Mouse (Mus musculus) spleen, adult 2 months (tissue): ENCODE measurements at regions not wholly inside any gene's neighbourhood (a gene's known extent, or its start where the extent isn't known, plus 50 kb on each side); places are given as distances from the start of the nearest gene placed in this dataset.
"Not testable (repeated sequence)": the region's sequence is repeated elsewhere in the genome, so short reads cannot be mapped to it uniquely, and the experiment has no call there.

Source experiments
- DNase-seq, 2 experiments: peaks; one replicate each; pipeline versions ENCODE4 v3.0.0 to v3.0.0-alpha.2; 2012 to 2021; ENCODE audit warnings: low spot score in 2 of 2, low read depth in 1 of 2
- H3K27ac ChIP-seq: fragments of 200-500 bp; 2 replicates; pipeline ENCODE4 v1.5.1; 2012; ENCODE audit warnings: low read length, inconsistent platforms; ENCODE audit not compliant: insufficient read depth
- H3K27me3 ChIP-seq: fragments of 200-500 bp; 2 replicates; pipeline ENCODE4 v1.6.1; 2012; ENCODE audit warnings: mild to moderate bottlenecking, moderate library complexity, low read length, inconsistent platforms; ENCODE audit not compliant: control insufficient read depth, insufficient read depth
- H3K36me3 ChIP-seq: fragments of 200-500 bp; 2 replicates; pipeline ENCODE4 v1.6.1; 2012; ENCODE audit warnings: mild to moderate bottlenecking, low read length, inconsistent platforms; ENCODE audit not compliant: control insufficient read depth, insufficient read depth
- H3K4me1 ChIP-seq: fragments of 200-500 bp; 2 replicates; pipeline ENCODE4 v1.6.1; 2011; ENCODE audit warnings: inconsistent platforms; ENCODE audit not compliant: control insufficient read depth, insufficient read depth, insufficient read length
- H3K4me3 ChIP-seq: fragments of 200-500 bp; 2 replicates; pipeline ENCODE4 v1.5.1; 2011; ENCODE audit warnings: mild to moderate bottlenecking, inconsistent platforms; ENCODE audit not compliant: insufficient read depth, insufficient read length; ENCODE audit errors: extremely low read depth
- CTCF ChIP-seq: fragments of 200-500 bp; IDR thresholded peaks from 2 replicates; pipeline ENCODE4 v1.5.1; 2011; ENCODE audit warnings: mild to moderate bottlenecking, inconsistent platforms; ENCODE audit not compliant: insufficient read depth, insufficient read length, insufficient replicate concordance; ENCODE audit errors: extremely low read depth
- POLR2A ChIP-seq: fragments of 200-500 bp; IDR thresholded peaks from 2 replicates; pipeline ENCODE4 v1.6.1; 2011; ENCODE audit warnings: low read depth, low read length, inconsistent platforms
- WGBS: fragments of 180-500 bp; shearing (Covaris S2); methylation state at CpG from one replicate; pipeline ENCODE4 v1.1.7; 2018; 5-methylcytosine and 5-hydroxymethylcytosine counted together

DNA sequence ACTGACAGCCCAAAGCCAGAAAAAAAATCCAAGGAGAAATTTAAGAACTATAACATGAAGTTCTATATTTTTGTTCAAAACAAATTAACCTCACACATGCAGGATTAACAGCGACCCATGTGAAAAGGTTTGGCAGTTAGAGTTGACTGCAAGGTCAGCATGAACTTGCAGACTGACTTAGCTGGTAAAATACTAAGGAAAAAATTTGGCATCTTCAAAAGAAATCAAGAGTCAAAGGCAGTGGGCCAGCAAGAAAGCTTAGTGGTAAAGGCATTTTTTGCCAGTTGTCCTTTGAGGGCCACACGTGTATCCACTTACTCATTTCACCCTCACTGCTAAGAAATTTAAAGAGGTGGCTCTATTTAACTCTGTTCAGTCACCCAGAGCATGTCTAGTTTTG lies 440.2 kb upstream of the Hsf2 start:
- WGBS: 84% methylated on average over 2 of the region's 2 CpGs
- H3K4me3 ChIP-seq: no peak overlapping the region
- no peak for DNase-seq
- H3K36me3 ChIP-seq: no peaks in the 10 kb centered on the region
- no peak overlapping the region for H3K27ac ChIP-seq
- no peaks in the 10 kb centered on the region for H3K27me3 ChIP-seq
- no peaks in the 10 kb centered on the region for H3K4me1 ChIP-seq
- TF ChIP-seq POLR2A (no peak), CTCF (no peak)

DNA sequence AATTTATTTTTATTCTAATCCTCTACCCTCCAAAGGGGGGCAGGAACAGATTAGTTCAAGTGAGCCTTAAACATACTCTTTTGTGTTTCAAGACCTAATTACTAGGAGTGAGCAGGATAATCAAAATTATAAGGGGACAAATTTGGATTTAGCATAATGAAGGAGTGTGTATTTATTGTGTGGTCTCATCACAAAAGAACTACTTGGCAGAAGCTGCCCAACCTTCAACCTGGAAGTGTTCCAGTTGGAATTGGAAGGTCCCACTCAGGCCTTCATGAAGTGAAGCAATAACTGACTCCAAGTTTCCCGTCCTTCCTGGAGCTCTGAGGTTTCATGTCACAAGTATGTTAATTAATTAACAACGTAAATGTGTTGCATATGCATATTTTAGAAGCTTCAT lies 439.3 kb upstream of the Hsf2 start:
- WGBS: 70% methylated on average over 2 of the region's 2 CpGs
- H3K27me3 ChIP-seq: no peaks in the 10 kb centered on the region
- H3K36me3 ChIP-seq: no peaks in the 10 kb centered on the region
- H3K4me1 ChIP-seq: no peaks in the 10 kb centered on the region
- DNase-seq: no peak
- TF ChIP-seq POLR2A (no peak), CTCF (no peak)
- H3K4me3 ChIP-seq: no peak overlapping the region
- H3K27ac ChIP-seq: no peak overlapping the region

DNA sequence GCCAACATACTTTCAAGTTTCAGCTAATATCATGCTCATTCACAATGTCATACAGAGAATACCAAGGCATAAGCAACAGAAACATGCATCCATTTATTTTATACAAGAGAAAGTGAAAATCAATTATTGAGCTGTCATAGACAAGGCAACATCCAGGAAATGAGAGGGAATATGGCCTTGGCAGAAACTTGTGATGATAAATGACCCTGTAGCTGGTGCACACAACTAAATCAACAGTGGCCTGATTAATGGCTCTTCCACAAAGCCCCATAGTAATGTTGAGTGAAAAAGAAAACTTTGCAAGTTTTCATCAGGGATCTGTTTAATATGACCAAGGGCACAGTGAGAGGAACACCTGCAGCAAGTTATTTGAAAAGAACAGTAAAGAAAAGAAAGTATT lies 438.5 kb upstream of the Hsf2 start:
- no peaks in the 10 kb centered on the region for H3K36me3 ChIP-seq
- no peak overlapping the region for H3K4me3 ChIP-seq
- no peak overlapping the region for H3K27ac ChIP-seq
- H3K4me1 ChIP-seq: no peaks in the 10 kb centered on the region
- no peaks in the 10 kb centered on the region for H3K27me3 ChIP-seq
- DNase-seq: no peak
- TF ChIP-seq POLR2A (no peak), CTCF (no peak)

DNA sequence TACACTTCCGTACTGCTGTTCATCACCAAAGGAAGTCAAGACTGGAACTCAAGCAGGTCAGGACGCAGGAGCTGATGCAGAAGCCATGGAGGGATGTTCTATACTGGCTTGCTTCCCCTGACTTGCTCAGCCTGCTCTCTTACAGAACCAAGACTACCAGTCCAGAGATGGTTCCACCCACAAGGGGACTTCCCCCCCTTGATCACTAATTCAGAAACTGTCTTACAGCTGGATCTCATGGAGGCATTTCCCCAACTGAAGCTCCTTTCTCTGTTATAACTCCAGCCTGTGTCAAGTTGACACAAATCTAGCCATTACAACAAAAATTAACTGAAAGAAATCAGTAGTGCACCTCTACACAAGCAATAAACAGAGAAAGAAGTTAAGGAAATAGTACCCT lies 432.8 kb upstream of the Hsf2 start:
- H3K27me3 ChIP-seq: not testable (repeated sequence)
- WGBS: 75% methylated on average over 2 of the region's 2 CpGs

DNA sequence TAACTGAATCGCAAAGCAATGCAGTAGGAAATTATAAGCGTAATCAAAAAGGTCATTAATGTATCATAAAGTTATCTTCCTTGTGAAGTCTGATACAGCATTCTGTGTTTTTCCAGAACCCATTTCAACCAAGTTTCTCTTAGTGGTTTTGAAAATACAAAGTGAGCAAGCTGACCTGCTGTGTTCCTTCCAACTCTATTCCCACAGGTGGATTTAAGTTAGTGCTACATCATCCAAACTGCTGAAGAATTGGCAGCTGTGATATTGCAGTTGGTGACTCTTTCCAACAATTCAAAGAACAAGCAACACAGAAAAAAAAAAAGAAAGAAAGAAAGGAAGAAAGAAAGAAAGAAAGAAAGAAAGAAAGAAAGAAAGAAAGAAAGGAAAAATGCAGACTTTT lies 396.1 kb upstream of the Hsf2 start:
- Histone ChIP-seq H3K4me3 (no peak overlapping the region), H3K27ac (no peak overlapping the region), H3K4me1 (no peaks in the 10 kb centered on the region), H3K27me3 (no peaks in the 10 kb centered on the region), H3K36me3 (no peaks in the 10 kb centered on the region)
- no peak for TF ChIP-seq POLR2A
- 97% methylated on average over 2 of the region's 2 CpGs for WGBS
- no peak for DNase-seq

More for the DNA sequence above, 432.8 kb upstream of the Hsf2 start:
- not testable (repeated sequence) for H3K36me3 ChIP-seq, H3K27ac ChIP-seq, H3K4me1 ChIP-seq, DNase-seq, H3K4me3 ChIP-seq

DNA sequence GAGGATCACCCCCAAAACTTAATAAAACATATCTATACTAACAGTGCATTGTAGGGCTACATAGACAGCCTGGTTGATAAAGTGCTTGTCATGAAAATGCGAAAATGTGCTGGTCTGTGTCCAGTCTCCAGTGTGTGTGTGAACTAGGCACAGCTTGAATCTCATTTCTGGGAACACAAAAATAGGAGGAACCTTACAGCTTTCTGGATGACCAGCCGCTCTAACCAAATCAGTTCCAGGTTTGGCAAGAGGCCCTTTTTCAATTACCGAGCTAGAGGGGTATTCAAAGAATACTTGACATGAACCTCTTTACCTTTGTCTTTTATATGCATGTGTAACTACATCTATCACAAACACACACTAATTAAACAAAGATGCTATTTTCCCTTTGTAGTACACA lies 390.3 kb upstream of the Hsf2 start:
- no peak overlapping the region for H3K4me3 ChIP-seq
- no peaks in the 10 kb centered on the region for H3K4me1 ChIP-seq
- DNase-seq: no peak
- TF ChIP-seq CTCF: no peak
- no peak for TF ChIP-seq POLR2A
- no peaks in the 10 kb centered on the region for H3K36me3 ChIP-seq
- WGBS: 91% methylated on average over 3 of the region's 3 CpGs
- no peak overlapping the region for H3K27ac ChIP-seq
- no peaks in the 10 kb centered on the region for H3K27me3 ChIP-seq

DNA sequence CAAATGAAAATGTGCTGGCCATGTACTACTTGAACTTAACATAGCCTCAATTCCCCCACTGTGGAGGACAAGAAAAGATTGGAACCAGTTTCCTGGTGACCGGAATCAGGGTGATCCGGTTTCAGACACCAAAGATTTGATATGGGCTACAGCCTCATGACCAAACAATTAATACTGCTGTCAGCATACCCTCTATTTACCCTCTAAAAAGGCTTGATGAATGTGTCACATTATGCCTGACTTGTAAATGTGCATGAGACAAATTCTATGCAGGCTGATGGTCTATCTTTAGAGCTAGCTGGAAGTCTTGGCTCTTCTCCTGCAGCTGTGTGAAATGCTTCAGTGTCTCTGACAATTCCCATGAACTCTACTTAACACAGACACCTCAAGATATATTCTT lies 372.8 kb upstream of the Hsf2 start:
- Histone ChIP-seq H3K27me3 (no peaks in the 10 kb centered on the region), H3K36me3 (no peaks in the 10 kb centered on the region), H3K27ac (no peak overlapping the region), H3K4me1 (no peaks in the 10 kb centered on the region), H3K4me3 (no peak overlapping the region)
- TF ChIP-seq CTCF (no peak), POLR2A (no peak)
- DNase-seq: no peak
- WGBS: 88% methylated on average over 2 of the region's 2 CpGs

DNA sequence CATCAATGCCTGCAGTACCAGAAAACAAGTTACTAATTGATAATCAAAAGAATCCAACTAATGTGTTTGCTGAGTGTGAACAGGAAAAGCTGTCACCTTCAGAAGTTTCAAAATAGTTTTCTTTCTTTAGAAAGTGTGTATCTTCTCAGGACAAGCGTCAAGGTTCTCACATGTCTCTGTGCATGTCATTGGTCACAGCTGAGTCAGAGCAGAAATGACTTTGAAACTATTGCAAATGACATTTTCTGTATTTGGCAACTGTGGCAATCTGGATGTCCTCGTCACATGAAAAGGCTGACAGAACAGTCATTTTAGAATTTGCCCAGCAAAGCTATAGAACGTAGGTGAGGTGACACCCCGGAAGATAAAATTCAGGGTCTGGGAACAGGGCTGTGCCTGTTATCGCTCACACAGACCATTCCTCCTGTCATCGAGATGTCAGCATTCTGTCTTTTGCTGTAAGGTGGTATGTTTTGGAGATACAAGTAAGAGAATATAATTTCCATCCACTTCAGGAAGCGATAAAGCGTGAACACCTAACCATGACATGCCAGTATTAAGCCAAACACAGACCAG lies 371.4 kb upstream of the Hsf2 start:
- no peak for TF ChIP-seq CTCF
- no peak for TF ChIP-seq POLR2A
- Histone ChIP-seq H3K4me3 (no peak overlapping the region), H3K36me3 (no peaks in the 10 kb centered on the region), H3K4me1 (no peaks in the 10 kb centered on the region), H3K27me3 (no peaks in the 10 kb centered on the region), H3K27ac (no peak overlapping the region)
- 87% methylated on average over 8 of the region's 8 CpGs for WGBS
- DNase-seq: no peak
